Mouse (Mus musculus) forebrain, embryonic 15.5 days (tissue): ENCODE measurements around the gene Cfap20. TPM values are rescaled to one million over a fixed set of nuclear protein-coding genes. Genes with fewer than 3 reads are reported as not detected.

Experiments used
- ATAC-seq: fragments of 200-750 bp; cut with Nextera tagmentation; replicated peaks from 2 replicates; pipeline ENCODE4 v1.8.0; 2017; ENCODE audit warnings: mild to moderate bottlenecking, moderate TSS enrichment, moderate library complexity
- H3K27ac ChIP-seq: fragments of 300-500 bp; sonication (generic); replicated peaks from 2 replicates; pipeline ENCODE4 v1.5.1; 2015; ENCODE audit warnings: mild to moderate bottlenecking, inconsistent platforms
- H3K27me3 ChIP-seq: fragments of 300-500 bp; sonication (generic); 2 replicates; pipeline ENCODE4 v1.6.1; 2015; ENCODE audit warnings: inconsistent platforms
- H3K36me3 ChIP-seq: fragments of 300-500 bp; sonication (generic); 2 replicates; pipeline ENCODE4 v1.6.1; 2015; ENCODE audit warnings: mild to moderate bottlenecking, inconsistent platforms
- H3K4me1 ChIP-seq: fragments of 300-500 bp; sonication (generic); 2 replicates; pipeline ENCODE4 v1.6.1; 2015; ENCODE audit warnings: inconsistent platforms
- H3K4me2 ChIP-seq: fragments of 300-500 bp; sonication (generic); replicated peaks from 2 replicates; pipeline ENCODE4 v1.6.1; 2015; ENCODE audit warnings: mild to moderate bottlenecking, inconsistent platforms
- H3K4me3 ChIP-seq: fragments of 300-500 bp; sonication (generic); 2 replicates; pipeline ENCODE4 v1.5.1; 2015; ENCODE audit warnings: mild to moderate bottlenecking, inconsistent platforms
- H3K9ac ChIP-seq: fragments of 300-500 bp; sonication (generic); replicated peaks from 2 replicates; pipeline ENCODE4 v1.6.1; 2015; ENCODE audit warnings: mild to moderate bottlenecking, inconsistent platforms
- H3K9me3 ChIP-seq: fragments of 300-500 bp; sonication (generic); 2 replicates; pipeline ENCODE4 v1.6.1; 2016; ENCODE audit warnings: inconsistent platforms
- WGBS: fragments of 180-500 bp; shearing (Covaris S2); methylation state at CpG from one replicate; pipeline ENCODE4 v1.1.7; 2015; ENCODE audit warnings: mixed read lengths; 5-methylcytosine and 5-hydroxymethylcytosine counted together
- polyA plus RNA-seq: library from polyadenylated mRNA; unstranded; fragments of >200 nt; fragmentation: Nextera tagmentation; extraction: Ambion mirVana; gene quantifications from 2 replicates; pipeline ENCODE4 v1.2.1, GENCODE M21; 2015

The Cfap20 gene
- polyA plus RNA-seq, 1 experiment from 2014 or later: 141 TPM

DNA sequence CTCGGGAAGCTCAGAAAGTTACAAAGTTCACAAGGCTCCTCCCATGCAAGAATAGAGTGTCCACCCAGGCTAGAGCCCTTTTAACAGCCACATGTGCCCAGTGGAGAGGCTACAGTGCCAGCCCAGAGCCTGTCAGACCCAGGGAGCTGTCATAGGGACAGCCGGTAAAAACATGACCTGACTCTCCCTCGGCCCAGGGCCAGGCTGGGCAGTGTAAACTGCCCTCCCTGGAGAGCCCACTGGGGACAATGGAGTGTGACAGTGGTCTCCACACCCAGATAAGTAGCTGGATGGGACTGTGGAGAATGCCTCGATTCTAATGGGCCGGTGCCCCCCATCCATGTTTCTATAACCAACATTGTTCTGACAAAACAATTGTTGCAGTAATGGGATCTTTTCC, 25.2 kb downstream of the Cfap20 start:
- ATAC-seq: no peak
- H3K27me3 ChIP-seq: no peaks in the 10 kb centered on the region
- no peak overlapping the region for H3K4me2 ChIP-seq
- no peak overlapping the region for H3K4me3 ChIP-seq
- H3K36me3 ChIP-seq: no peaks in the 10 kb centered on the region
- H3K27ac ChIP-seq: no peak overlapping the region
- no peak overlapping the region for H3K9ac ChIP-seq
- WGBS: 90% methylated on average over 5 of the region's 5 CpGs
- H3K9me3 ChIP-seq: no peaks in the 10 kb centered on the region
- H3K4me1 ChIP-seq: peaks cover 3% of the 10 kb centered on the region; the same call in 1 of the 2 replicates

GRCm38 (mm10) chr8:95401091-95401490, 33.6 kb downstream of the Cfap20 start:
- no peaks in the 10 kb centered on the region for H3K4me1 ChIP-seq
- no peaks in the 10 kb centered on the region for H3K9me3 ChIP-seq
- no peaks in the 10 kb centered on the region for H3K27me3 ChIP-seq
- no peak for ATAC-seq
- no peak overlapping the region for H3K27ac ChIP-seq
- H3K36me3 ChIP-seq: no peaks in the 10 kb centered on the region
- H3K4me2 ChIP-seq: no peak overlapping the region
- no peak overlapping the region for H3K4me3 ChIP-seq
- H3K9ac ChIP-seq: no peak overlapping the region
- WGBS: 70% methylated on average over 7 of the region's 7 CpGs

DNA sequence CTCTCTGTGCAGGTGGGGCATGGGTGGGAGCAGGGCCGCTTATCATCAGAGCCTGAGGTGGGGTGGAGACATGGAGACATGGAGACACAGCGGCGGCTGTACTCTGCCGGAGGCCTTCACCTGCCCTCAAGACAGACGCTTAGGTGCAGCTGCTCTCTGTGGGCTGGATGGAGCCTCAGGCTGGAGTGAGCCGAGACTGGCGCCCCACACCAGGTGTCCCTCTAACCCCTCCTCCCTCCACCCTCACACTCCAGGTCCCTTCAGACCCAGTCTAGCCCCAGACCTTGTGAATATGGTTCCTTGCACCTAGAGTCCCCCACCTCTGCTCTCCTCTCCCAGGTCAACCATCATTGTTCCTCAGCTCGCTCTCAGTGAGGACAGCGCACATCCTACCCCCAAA, 35.5 kb downstream of the Cfap20 start:
- H3K9me3 ChIP-seq: no peaks in the 10 kb centered on the region
- H3K27ac ChIP-seq: no peak overlapping the region
- no peak overlapping the region for H3K9ac ChIP-seq
- no peak overlapping the region for H3K4me2 ChIP-seq
- WGBS: 86% methylated on average over 9 of the region's 9 CpGs
- no peaks in the 10 kb centered on the region for H3K36me3 ChIP-seq
- ATAC-seq: no peak
- no peak overlapping the region for H3K4me3 ChIP-seq
- no peaks in the 10 kb centered on the region for H3K27me3 ChIP-seq
- no peaks in the 10 kb centered on the region for H3K4me1 ChIP-seq

GRCm38 (mm10) chr8:95397201-95397600, 37.5 kb downstream of the Cfap20 start:
- 36% methylated on average over 5 of the region's 5 CpGs for WGBS

DNA sequence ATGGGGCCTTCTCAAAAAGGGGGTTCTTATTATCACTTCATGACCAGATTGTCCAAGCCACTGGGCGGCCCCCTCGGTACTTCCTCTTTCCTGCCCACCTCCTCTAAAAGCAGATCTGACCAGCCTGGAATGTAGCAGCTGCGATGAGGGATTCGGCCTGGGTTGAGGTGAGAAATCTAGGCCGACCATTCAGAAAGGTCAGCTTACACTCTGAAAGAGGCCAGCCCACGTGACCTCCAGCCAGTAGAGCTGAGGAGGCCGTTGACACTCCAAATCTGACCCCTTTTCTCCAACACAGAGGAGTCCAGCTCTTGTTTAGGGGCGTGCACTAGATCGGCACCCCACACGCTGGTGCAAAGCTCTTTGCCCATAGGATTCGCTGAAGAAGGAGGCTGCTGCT, 37.9 kb downstream of the Cfap20 start:
- H3K27ac ChIP-seq: no peak overlapping the region
- H3K4me3 ChIP-seq: no peak overlapping the region
- H3K36me3 ChIP-seq: no peaks in the 10 kb centered on the region
- H3K9ac ChIP-seq: no peak overlapping the region
- ATAC-seq: no peak
- H3K9me3 ChIP-seq: no peaks in the 10 kb centered on the region
- no peaks in the 10 kb centered on the region for H3K27me3 ChIP-seq
- H3K4me1 ChIP-seq: no peaks in the 10 kb centered on the region
- H3K4me2 ChIP-seq: no peak overlapping the region
- WGBS: 71% methylated on average over 11 of the region's 11 CpGs

More at GRCm38 (mm10) chr8:95397201-95397600, 37.5 kb downstream of the Cfap20 start:
- Histone ChIP-seq H3K4me2 (no peak overlapping the region), H3K36me3 (no peaks in the 10 kb centered on the region), H3K27me3 (no peaks in the 10 kb centered on the region), H3K27ac (no peak overlapping the region), H3K9ac (no peak overlapping the region), H3K4me1 (no peaks in the 10 kb centered on the region), H3K4me3 (no peak overlapping the region), H3K9me3 (no peaks in the 10 kb centered on the region)
- ATAC-seq: no peak

DNA sequence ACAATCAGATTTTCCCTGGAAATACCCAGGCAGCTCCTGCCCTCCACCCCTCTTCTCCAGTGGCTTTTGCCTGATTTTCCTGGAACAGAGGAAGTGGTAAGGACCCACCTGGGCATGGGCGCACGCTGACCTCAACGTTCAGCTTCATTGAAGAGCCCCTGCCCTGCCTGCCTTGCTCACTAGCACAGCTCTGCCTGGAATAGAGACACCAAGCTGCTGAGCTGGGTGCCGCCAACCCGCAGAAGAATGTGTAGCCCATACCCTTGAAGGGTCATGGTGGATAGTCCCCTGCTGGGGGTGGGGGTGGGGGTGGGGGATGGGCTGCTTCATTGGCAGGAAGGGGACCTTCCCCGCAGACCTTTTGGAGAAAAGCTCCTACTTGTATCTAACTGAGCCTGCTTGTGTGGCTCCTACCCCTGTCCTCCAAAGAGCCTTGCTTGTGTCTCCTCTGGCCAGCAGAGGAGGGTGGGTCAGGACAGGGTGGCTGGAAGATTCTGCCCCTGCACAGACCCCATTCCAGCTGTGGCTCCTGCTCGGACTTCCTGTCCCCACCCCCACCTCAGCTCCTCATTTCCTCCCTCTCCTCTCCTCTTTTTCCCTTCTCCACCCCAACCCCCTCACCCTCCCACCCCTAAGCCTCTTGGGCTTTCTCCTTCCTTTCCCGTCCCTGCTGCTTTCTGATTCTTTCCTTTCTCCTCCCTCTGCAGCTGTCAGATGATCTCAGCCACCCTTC, 39.3 kb downstream of the Cfap20 start:
- H3K4me1 ChIP-seq: no peaks in the 10 kb centered on the region
- H3K9ac ChIP-seq: no peak overlapping the region
- 44% methylated on average over 8 of the region's 8 CpGs for WGBS
- H3K4me2 ChIP-seq: no peak overlapping the region
- H3K36me3 ChIP-seq: no peaks in the 10 kb centered on the region
- H3K9me3 ChIP-seq: no peaks in the 10 kb centered on the region
- H3K4me3 ChIP-seq: no peak overlapping the region
- no peaks in the 10 kb centered on the region for H3K27me3 ChIP-seq
- ATAC-seq: no peak
- H3K27ac ChIP-seq: no peak overlapping the region

- Histone ChIP-seq H3K4me2 (no peak overlapping the region), H3K9ac (no peak overlapping the region)
- ATAC-seq: no peak
Observed at GRCm38 (mm10) chr8:95392604-95393003, 42.1 kb downstream of the Cfap20 start.

GRCm38 (mm10) chr8:95391101-95391500, 43.6 kb downstream of the Cfap20 start:
- Histone ChIP-seq H3K4me1 (no peaks in the 10 kb centered on the region), H3K9ac (no peak overlapping the region), H3K27me3 (no peaks in the 10 kb centered on the region), H3K4me2 (no peak overlapping the region), H3K36me3 (no peaks in the 10 kb centered on the region), H3K27ac (no peak overlapping the region), H3K9me3 (no peaks in the 10 kb centered on the region), H3K4me3 (no peak overlapping the region)
- ATAC-seq: no peak
- WGBS: 84% methylated on average over 7 of the region's 7 CpGs

More at GRCm38 (mm10) chr8:95392604-95393003, 42.1 kb downstream of the Cfap20 start:
- Histone ChIP-seq H3K27ac (no peak overlapping the region), H3K4me3 (no peak overlapping the region), H3K27me3 (no peaks in the 10 kb centered on the region), H3K9me3 (no peaks in the 10 kb centered on the region), H3K4me1 (no peaks in the 10 kb centered on the region), H3K36me3 (no peaks in the 10 kb centered on the region)
- 71% methylated on average over 5 of the region's 5 CpGs for WGBS

DNA sequence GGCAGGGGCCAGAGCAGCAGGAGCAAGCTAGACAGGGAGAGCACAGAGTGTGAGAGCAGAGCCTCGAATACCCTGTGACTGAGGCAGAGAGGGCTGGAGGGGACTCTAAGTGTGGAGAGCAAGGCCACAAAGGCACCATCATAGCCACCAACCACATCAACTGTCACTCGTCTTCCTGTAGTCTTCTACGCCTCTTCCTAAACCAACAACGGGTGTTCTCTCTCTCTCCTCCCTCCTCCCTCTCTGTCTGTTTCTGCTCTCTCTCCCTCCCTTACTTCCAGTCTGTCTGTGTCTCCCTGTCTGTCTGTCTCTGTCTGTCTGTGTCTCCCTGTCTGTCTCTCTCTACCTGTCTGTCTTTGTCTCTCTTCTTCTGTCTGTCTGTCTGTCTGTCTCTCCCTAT, 44.4 kb downstream of the Cfap20 start:
- no peak overlapping the region for H3K4me2 ChIP-seq
- H3K4me1 ChIP-seq: no peaks in the 10 kb centered on the region
- no peak for ATAC-seq
- no peaks in the 10 kb centered on the region for H3K36me3 ChIP-seq
- no peaks in the 10 kb centered on the region for H3K27me3 ChIP-seq
- no peak overlapping the region for H3K4me3 ChIP-seq
- no peak overlapping the region for H3K9ac ChIP-seq
- no peaks in the 10 kb centered on the region for H3K9me3 ChIP-seq
- no peak overlapping the region for H3K27ac ChIP-seq
- WGBS: 68% methylated on average over 4 of the region's 4 CpGs

GRCm38 (mm10) chr8:95387936-95388335, 46.7 kb downstream of the Cfap20 start:
- H3K4me2 ChIP-seq: no peak overlapping the region
- 71% methylated on average over 7 of the region's 7 CpGs for WGBS
- no peaks in the 10 kb centered on the region for H3K9me3 ChIP-seq
- H3K27ac ChIP-seq: no peak overlapping the region
- H3K9ac ChIP-seq: no peak overlapping the region
- H3K27me3 ChIP-seq: no peaks in the 10 kb centered on the region
- no peaks in the 10 kb centered on the region for H3K36me3 ChIP-seq
- no peak for ATAC-seq
- H3K4me1 ChIP-seq: no peaks in the 10 kb centered on the region
- H3K4me3 ChIP-seq: no peak overlapping the region

DNA sequence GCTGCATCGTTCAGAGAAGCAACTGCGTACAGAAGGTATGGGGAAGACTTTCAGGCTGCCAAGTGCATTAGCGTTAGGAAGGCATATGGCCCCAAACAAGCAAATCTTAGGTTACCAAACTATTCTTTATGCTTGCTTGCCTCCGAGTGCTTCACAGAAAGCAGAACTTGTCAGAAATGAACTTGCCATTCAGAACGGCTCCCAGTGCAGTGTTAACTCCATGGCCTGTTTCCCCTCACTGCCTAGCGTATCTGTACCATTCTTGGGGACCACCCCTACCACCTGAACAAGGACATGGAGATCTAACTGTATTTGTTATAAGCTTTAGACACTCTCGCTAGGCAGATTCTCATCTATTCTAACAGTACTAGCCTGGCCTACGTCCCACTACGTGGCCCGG, 47.4 kb downstream of the Cfap20 start:
- no peak overlapping the region for H3K27ac ChIP-seq
- no peak overlapping the region for H3K9ac ChIP-seq
- no peaks in the 10 kb centered on the region for H3K36me3 ChIP-seq
- no peaks in the 10 kb centered on the region for H3K9me3 ChIP-seq
- no peaks in the 10 kb centered on the region for H3K4me1 ChIP-seq
- ATAC-seq: no peak
- WGBS: 85% methylated on average over 10 of the region's 10 CpGs
- no peak overlapping the region for H3K4me2 ChIP-seq
- no peaks in the 10 kb centered on the region for H3K27me3 ChIP-seq
- H3K4me3 ChIP-seq: no peak overlapping the region

DNA sequence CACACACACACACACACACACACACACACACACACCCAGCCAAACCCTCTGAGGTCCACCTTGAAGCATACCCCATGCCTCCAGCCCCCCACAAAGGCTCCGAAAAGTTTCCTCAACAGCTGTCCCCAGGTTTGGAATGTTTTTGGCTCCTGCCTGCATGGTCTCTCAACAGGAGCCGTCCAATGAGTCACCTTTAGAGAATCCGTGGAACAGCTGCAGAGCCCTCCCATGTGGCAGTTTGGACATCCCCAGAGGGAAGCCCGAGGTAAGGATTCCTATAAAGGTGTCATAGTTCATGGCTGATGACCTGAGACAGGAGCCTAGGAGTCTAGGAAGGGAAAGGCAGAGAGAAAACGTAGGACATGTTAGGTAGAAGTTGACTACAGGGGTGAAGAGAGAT, 48.6 kb downstream of the Cfap20 start:
- Histone ChIP-seq H3K36me3 (no peaks in the 10 kb centered on the region), H3K27me3 (no peaks in the 10 kb centered on the region), H3K27ac (no peak overlapping the region), H3K9ac (no peak overlapping the region), H3K4me2 (no peak overlapping the region), H3K4me3 (no peak overlapping the region), H3K9me3 (no peaks in the 10 kb centered on the region), H3K4me1 (no peaks in the 10 kb centered on the region)
- ATAC-seq: no peak
- WGBS: 83% methylated on average over 5 of the region's 5 CpGs

GRCm38 (mm10) chr8:95384501-95384900, 50.2 kb downstream of the Cfap20 start:
- H3K4me1 ChIP-seq: no peaks in the 10 kb centered on the region
- no peak overlapping the region for H3K4me2 ChIP-seq
- no peak overlapping the region for H3K9ac ChIP-seq
- no peak overlapping the region for H3K4me3 ChIP-seq
- H3K36me3 ChIP-seq: no peaks in the 10 kb centered on the region
- ATAC-seq: no peak
- H3K27ac ChIP-seq: no peak overlapping the region
- no peaks in the 10 kb centered on the region for H3K9me3 ChIP-seq
- 84% methylated on average over 3 of the region's 3 CpGs for WGBS
- H3K27me3 ChIP-seq: no peaks in the 10 kb centered on the region
